Mouse (Mus musculus) heart, adult 11 months (tissue): ENCODE data around the gene Gm16442.
"Not testable (repeated sequence)": the region's sequence is repeated elsewhere in the genome, so short reads cannot be mapped to it uniquely, and the experiment has no call there.

Experiments
- DNase-seq: peaks from one replicate; pipeline ENCODE4 v3.0.0; 2022

Gm16442 gene

DNA sequence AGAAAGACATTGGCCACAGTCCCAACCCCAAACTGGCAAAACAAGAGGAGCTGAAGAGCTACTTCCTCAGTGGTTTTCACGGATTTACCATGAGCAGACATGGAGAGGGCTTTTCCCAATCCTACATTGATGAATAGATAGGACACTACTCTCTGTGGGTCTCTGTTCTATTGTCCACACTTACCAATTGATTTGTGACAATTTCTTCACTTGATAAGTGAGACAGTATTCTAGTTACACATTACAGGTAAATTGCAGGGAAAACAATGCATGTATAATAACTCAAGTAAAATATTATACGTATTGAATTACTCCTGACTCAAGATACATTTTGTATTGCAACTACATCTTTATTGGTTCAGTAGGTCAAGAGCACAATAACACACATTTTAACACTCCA, at the start of gene Gm16442:
Gene Gm16442, minus strand, starts transcription at position 101 of the 400 bp plus-strand sequence.
- DNase-seq = not testable (repeated sequence)

DNA sequence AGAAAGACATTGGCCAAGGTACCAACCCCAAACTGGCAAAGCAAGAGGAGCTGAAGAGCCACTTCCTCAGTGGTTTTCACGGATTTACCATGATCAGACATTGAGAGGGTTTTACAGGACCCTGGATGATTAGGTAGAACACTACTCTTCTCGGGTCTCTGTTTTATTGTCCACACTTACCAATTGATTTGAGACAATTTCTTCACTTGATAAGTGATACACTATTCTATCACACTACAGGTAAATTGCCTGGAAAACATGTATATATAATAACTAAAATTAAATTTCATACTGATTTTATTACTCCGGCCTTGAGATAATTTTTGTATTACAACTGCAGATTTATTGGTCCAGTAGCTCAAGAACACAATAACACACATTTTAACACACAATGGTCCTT, 45.9 kb upstream of the Gm16442 start, which contains the start of gene Vmn1r94:
Gene Vmn1r94, minus strand, starts transcription at position 101 of the 400 bp plus-strand sequence.
- DNase-seq = not testable (repeated sequence)

DNA sequence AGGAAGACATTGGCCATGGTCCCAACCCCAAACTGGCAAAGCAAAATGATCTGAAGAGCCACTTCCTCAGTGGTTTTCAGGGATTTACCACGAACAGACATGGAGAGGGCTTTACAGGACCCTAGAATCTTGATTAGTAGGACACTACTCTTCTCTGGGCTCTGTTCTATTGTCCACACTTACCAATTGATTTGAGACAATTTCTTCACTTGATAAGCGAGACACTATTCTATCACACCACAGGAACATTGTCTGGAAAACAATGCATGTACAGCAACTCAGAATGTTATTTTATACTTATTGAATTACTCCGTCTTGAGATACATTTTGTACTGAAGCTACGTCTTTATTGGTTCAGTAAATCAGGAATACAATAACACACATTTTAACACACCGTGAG, 16.6 kb upstream of the Gm16442 start, which contains the start of gene Vmn1r93:
Gene Vmn1r93, minus strand, starts transcription at position 101 of the 400 bp plus-strand sequence.
- DNase-seq = not testable (repeated sequence)

DNA sequence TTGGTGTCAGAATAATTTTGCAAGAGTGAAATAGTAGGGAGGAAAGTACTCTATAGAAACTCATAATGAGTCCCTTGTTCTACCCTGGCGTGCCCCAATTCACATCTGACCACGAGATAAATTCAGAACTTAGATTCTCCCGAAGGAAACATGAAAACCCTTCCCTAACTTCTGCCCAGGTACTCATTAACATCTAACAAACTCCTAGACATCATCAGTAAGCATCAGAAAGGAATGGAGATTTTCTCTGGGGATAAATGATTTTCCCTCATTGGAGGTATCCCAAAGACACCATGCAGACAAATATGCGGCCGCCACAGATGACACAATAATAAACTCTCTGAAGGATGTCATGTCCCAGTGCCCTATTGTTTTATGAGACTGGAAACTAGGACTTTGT, 23.0 kb downstream of the Gm16442 start, which contains the start of gene Vmn1r91:
Gene Vmn1r91, plus strand, starts transcription at position 301 of the 400 bp plus-strand sequence.
- not testable (repeated sequence) for DNase-seq

DNA sequence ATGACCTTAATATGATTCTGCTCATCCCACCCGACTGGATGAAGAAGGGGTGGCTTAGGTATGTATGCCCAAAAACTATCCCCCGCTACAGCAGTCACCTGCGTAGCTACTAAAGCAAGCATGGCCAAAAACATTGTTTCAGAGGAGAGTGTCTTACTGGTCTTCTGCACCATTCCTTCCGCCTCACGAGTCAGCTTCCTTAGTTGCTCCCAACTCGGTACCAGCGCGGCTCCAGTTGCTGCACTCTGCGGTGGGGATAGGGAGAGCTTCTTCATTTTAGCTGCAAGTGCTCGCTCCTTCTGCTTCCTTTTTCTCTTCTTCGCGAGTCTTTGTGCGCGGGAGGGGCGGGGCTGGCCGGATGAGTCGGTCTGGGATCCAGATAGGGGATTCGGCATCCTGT, 44.3 kb downstream of the Gm16442 start:
- peak; percentile 61 for DNase-seq
